In genomic region chr14:45321622-45322021, GRCm38 (mm10) we compare ENCODE assay signal across 17 mouse cellular contexts. TPM values are rescaled to one million over a fixed set of nuclear protein-coding genes. Genes with fewer than 3 reads are reported as not detected.
DNase-seq lines count a peak whose midpoint lies in the region; ATAC-seq and TF ChIP-seq lines count a peak whose summit lies in the region.
"Had no signal": no experiment of that assay in that cellular context is flagged by ENCODE, and none has a peak within 500 bp of the region (broad histone marks: within the 10 kb centered on the region; RNA-seq: fewer than 3 reads in every experiment).

No protein-coding gene starts in this region.

- no peak overlapping the region for H3K4me3 ChIP-seq in CH12.LX (replicated peaks in 1 of 3; ENCODE audit: low read depth in 2 of 3, low read length in 2 of 3, poor library complexity in 1 of 3)
- peak overlapping the region; percentile 12; a peak in 3 of 4 replicates for H3K4me3 ChIP-seq in MEL (ENCODE audit: control insufficient read depth in 1 of 2, insufficient read depth in 1 of 2, low read depth in 2 of 2, low read length in 2 of 2)
- H3K4me3 ChIP-seq in macrophage (ENCODE audit: inconsistent target): no peak overlapping the region
- H3K4me3 ChIP-seq: embryonic facial prominence, embryonic 10.5 days; forebrain, embryonic 12.5 days; limb, embryonic 10.5 days; lung, embryonic 15.5 days; midbrain, embryonic 13.5 days had no signal

- TF ChIP-seq EP300 in CH12.LX (IDR thresholded peaks at IDR 0.05; ENCODE audit: low read length): no peak
- TF ChIP-seq EP300 in MEL (IDR thresholded peaks at IDR 0.05; ENCODE audit: low read depth in 1 of 2, low read length in 2 of 2): peak; percentile 90 to 97; a peak in 3 of 4 replicates

- no peak overlapping the region for H3K4me2 ChIP-seq in CH12.LX (ENCODE audit: insufficient read depth, low read depth, poor library complexity, severe bottlenecking)
- H3K4me2 ChIP-seq: forebrain, embryonic 12.5 days; lung, embryonic 15.5 days; midbrain, embryonic 13.5 days had no signal

- WGBS in macrophage (ENCODE audit: missing documents): 34% methylated on average over 5 of the region's 5 CpGs

- in situ Hi-C loops in CH12.LX (cut with MboI; ENCODE audit: low pct_ligation_motif_present, low pct_unique_long_range_greater_than_20kb, low sequenced_read_pairs): no loop called here

- H3K9ac ChIP-seq in CH12.LX (ENCODE audit: insufficient read depth, low read depth) (peak overlapping the region; percentile 50), MEL (ENCODE audit: control insufficient read depth, low read depth, low read length, poor library complexity, severe bottlenecking) (peak overlapping the region; percentile 79)
- H3K9ac ChIP-seq: forebrain, embryonic 12.5 days; lung, embryonic 15.5 days; midbrain, embryonic 13.5 days had no signal

- peaks cover 9 to 25% of the 10 kb centered on the region in 2 experiments for H3K4me1 ChIP-seq in CH12.LX (ENCODE audit: control insufficient read depth in 1 of 2, insufficient read depth in 2 of 2)
- peaks cover 29% of the 10 kb centered on the region in 2 experiments for H3K4me1 ChIP-seq in MEL (ENCODE audit: control insufficient read depth in 1 of 2, insufficient read depth in 2 of 2, low read length in 2 of 2)

- TF ChIP-seq POLR2A in CH12.LX (IDR thresholded peaks at IDR 0.05; ENCODE audit: low read depth, low read length) (no peak), MEL (IDR thresholded peaks at IDR 0.05; ENCODE audit: control insufficient read depth in 1 of 2, insufficient read depth in 1 of 2, low read depth in 1 of 2, low read length in 2 of 2, poor library complexity in 1 of 2) (no peak; a peak in 1 of 4 replicates)

- peaks cover 15% of the 10 kb centered on the region for H3K79me2 ChIP-seq in CH12.LX (replicated peaks; ENCODE audit: control insufficient read depth, extremely low read depth, insufficient read depth, poor library complexity, severe bottlenecking)
- peaks cover 19% of the 10 kb centered on the region for H3K79me2 ChIP-seq in MEL (ENCODE audit: control insufficient read depth, insufficient read depth, low read length, poor library complexity)
- H3K79me2 ChIP-seq in macrophage (ENCODE audit: inconsistent target): peaks cover 15% of the 10 kb centered on the region

- peak; percentile 32; the same call in 1 of the 2 replicates for ATAC-seq in erythroid progenitor cell, adult 5-6 weeks (replicated peaks; ENCODE audit: low FRiP score, poor library complexity, severe bottlenecking)
- no peak for ATAC-seq in CD4-positive, CD25-positive, alpha-beta regulatory T cell, adult 4 months
- ATAC-seq: midbrain, embryonic 13.5 days had no signal

- TF ChIP-seq CTCF in CH12.LX (conservative IDR thresholded peaks at IDR 0.05 in 1 of 2, IDR thresholded peaks at IDR 0.05 in 1 of 2; ENCODE audit: low read depth in 2 of 2, low read length in 2 of 2) (no peak), MEL (IDR thresholded peaks at IDR 0.05 in 2 of 3, conservative IDR thresholded peaks at IDR 0.05 in 1 of 3; ENCODE audit: control insufficient read depth in 1 of 3, insufficient read depth in 1 of 3, low read depth in 2 of 3, low read length in 3 of 3, poor library complexity in 1 of 3, severe bottlenecking in 1 of 3) (no peak)

- H3K27ac ChIP-seq in CH12.LX (ENCODE audit: insufficient read depth, low read depth): no peak overlapping the region
- H3K27ac ChIP-seq in MEL (ENCODE audit: control insufficient read depth, low read depth, low read length): peak overlapping the region; percentile 100
- H3K27ac ChIP-seq in macrophage: peak overlapping the region; percentile 33
- H3K27ac ChIP-seq: embryonic facial prominence, embryonic 10.5 days; forebrain, embryonic 12.5 days; limb, embryonic 10.5 days; lung, embryonic 15.5 days; midbrain, embryonic 13.5 days had no signal

- DNase-seq in CH12.LX (ENCODE audit: extremely low read depth) (no peak), MEL (ENCODE audit: low read depth, low spot score) (peak; percentile 90)
- DNase-seq in adrenal gland, adult 18-20 months (ENCODE audit: low spot score in 2 of 2): no peak
- DNase-seq in layer of hippocampus, postnatal 10 days (ENCODE audit: low spot score in 2 of 2): no peak
- DNase-seq: adrenal gland, postnatal 25 days; cerebellum, adult 18-20 months; heart, adult 18-20 months; kidney, postnatal 10 days; right cerebral cortex, postnatal 14 days had no signal

- H3K27me3 ChIP-seq in CH12.LX (replicated peaks): no peaks in the 10 kb centered on the region
- no peaks in the 10 kb centered on the region for H3K27me3 ChIP-seq in MEL (ENCODE audit: control insufficient read depth in 1 of 2, insufficient read depth in 2 of 2, low read length in 2 of 2)
- H3K27me3 ChIP-seq: lung, embryonic 15.5 days; midbrain, embryonic 13.5 days had no signal

- no peaks in the 10 kb centered on the region for H3K36me3 ChIP-seq in CH12.LX (replicated peaks in 1 of 2; ENCODE audit: control insufficient read depth in 1 of 2, insufficient read depth in 1 of 2, low read length in 1 of 2)
- H3K36me3 ChIP-seq in MEL (ENCODE audit: control insufficient read depth in 1 of 2, insufficient read depth in 2 of 2, low read length in 2 of 2): peaks cover 0 to 51% of the 10 kb centered on the region in 2 experiments; a peak in 2 of 4 replicates
- H3K36me3 ChIP-seq in macrophage (ENCODE audit: inconsistent target): no peaks in the 10 kb centered on the region
- H3K36me3 ChIP-seq: embryonic facial prominence, embryonic 10.5 days; forebrain, embryonic 12.5 days; limb, embryonic 10.5 days; lung, embryonic 15.5 days; midbrain, embryonic 13.5 days had no signal

- TF ChIP-seq RAD21 in CH12.LX (IDR thresholded peaks at IDR 0.05; ENCODE audit: low read depth, low read length) (no peak), MEL (IDR thresholded peaks at IDR 0.05; ENCODE audit: low read depth, low read length) (no peak)

- H3K9me3 ChIP-seq in CH12.LX (replicated peaks; ENCODE audit: low read length) (no peaks in the 10 kb centered on the region), MEL (replicated peaks; ENCODE audit: insufficient read depth, low read length) (no peaks in the 10 kb centered on the region)
- H3K9me3 ChIP-seq: embryonic facial prominence, embryonic 10.5 days; forebrain, embryonic 12.5 days; limb, embryonic 10.5 days; lung, embryonic 15.5 days; midbrain, embryonic 13.5 days had no signal

- dilution Hi-C loops in CH12.LX (cut with MboI; ENCODE audit: extremely low pct_ligation_motif_present, extremely low pct_unique_long_range_greater_than_20kb, low sequenced_read_pairs): no loop called here

RNA-seq across cellular contexts. Expression of gene Ero1l, which starts 3.1 kb away (rescaled TPM):
- total RNA-seq in CH12.LX (2012; rRNA removed) (78.9 and 155 TPM in 2 replicates), CH12.LX (2014; rRNA removed) (227 and 291 TPM in 2 replicates), MEL (2012; rRNA removed) (42.0 and 95.6 TPM in 2 replicates)
- polyA plus RNA-seq in CH12.LX (2012; ENCODE audit: insufficient read length, low read depth) (91.4 and 93.5 TPM in 2 replicates), MEL (2012; ENCODE audit: insufficient read depth in 1 of 2, insufficient read length in 2 of 2, low read depth in 1 of 2, low replicate concordance in 2 of 2, missing spikeins in 1 of 2) (100 to 1,000 TPM; 114 to 273 TPM), macrophage (2018) (14.7 to 22.5 TPM (median 19.4 TPM) in 3 replicates)
- total RNA-seq in erythroid progenitor cell, adult 5-6 weeks (2015; ENCODE audit: low replicate concordance): 23.4 and 37.7 TPM in 2 replicates
- total RNA-seq in erythroid progenitor cell, adult 5-6 weeks (2017; ENCODE audit: low replicate concordance): 28.9 and 38.3 TPM in 2 replicates
- 100 to 1,000 TPM in 8 of 26 experiments, 10 to 100 TPM in 18; 35.5 to 200 (median 70.2) TPM for total RNA-seq in macrophage (2018; cell fraction: chromatin; rRNA removed)
- total RNA-seq in macrophage (2018; cell fraction: cytosol; rRNA removed): 10 to 100 TPM; 19.4 to 49.5 (median 26.2) TPM
- 100 to 1,000 TPM in 2 of 26 experiments, 10 to 100 TPM in 24; 35.5 to 131 (median 71.8) TPM for total RNA-seq in macrophage (2018; cell fraction: nucleus; rRNA removed)
- total RNA-seq in adrenal gland, adult 18-20 months (2021): 10 to 100 TPM; 34.6 to 46.5 TPM
- polyA plus RNA-seq in CD4-positive, CD25-positive, alpha-beta regulatory T cell, adult 4 months (2017; shearing (Covaris generic)): 10 to 100 TPM; 17.8 to 28.1 TPM
- 10 to 100 TPM; 23.4 to 25.5 TPM for total RNA-seq in layer of hippocampus, postnatal 10 days (2021)

RNA-seq across cellular contexts. Expression of gene Psmc6, which starts 8.0 kb away (rescaled TPM):
- total RNA-seq in CH12.LX (2012; rRNA removed): 90.3 and 121 TPM in 2 replicates
- total RNA-seq in CH12.LX (2014; rRNA removed): 288 and 342 TPM in 2 replicates
- 193 and 201 TPM in 2 replicates for polyA plus RNA-seq in CH12.LX (2012; ENCODE audit: insufficient read length, low read depth)
- total RNA-seq in MEL (2012; rRNA removed): 125 and 156 TPM in 2 replicates
- 100 to 1,000 TPM; 208 to 270 TPM for polyA plus RNA-seq in MEL (2012; ENCODE audit: insufficient read depth in 1 of 2, insufficient read length in 2 of 2, low read depth in 1 of 2, low replicate concordance in 2 of 2, missing spikeins in 1 of 2)
- total RNA-seq in erythroid progenitor cell, adult 5-6 weeks (2015; ENCODE audit: low replicate concordance): 103 and 178 TPM in 2 replicates
- 151 and 157 TPM in 2 replicates for total RNA-seq in erythroid progenitor cell, adult 5-6 weeks (2017; ENCODE audit: low replicate concordance)
- 100 to 1,000 TPM; 125 to 333 (median 239) TPM for total RNA-seq in macrophage (2018; cell fraction: chromatin; rRNA removed)
- total RNA-seq in macrophage (2018; cell fraction: cytosol; rRNA removed): 100 to 1,000 TPM in 5 of 26 experiments, 10 to 100 TPM in 21; 60.7 to 107 (median 78.5) TPM
- total RNA-seq in macrophage (2018; cell fraction: nucleus; rRNA removed): 100 to 1,000 TPM in 15 of 26 experiments, 10 to 100 TPM in 11; 65.5 to 149 (median 105) TPM
- polyA plus RNA-seq in macrophage (2018): 68.8 to 188 TPM (median 89.7 TPM) in 3 replicates
- 100 to 1,000 TPM; 125 to 126 TPM for total RNA-seq in adrenal gland, adult 18-20 months (2021)
- 100 to 1,000 TPM; 131 to 179 TPM for polyA plus RNA-seq in CD4-positive, CD25-positive, alpha-beta regulatory T cell, adult 4 months (2017; shearing (Covaris generic))
- total RNA-seq in layer of hippocampus, postnatal 10 days (2021): 100 to 1,000 TPM; 102 to 112 TPM

RNA-seq across cellular contexts. Expression of gene Styx, which starts 29.3 kb away (rescaled TPM):
- total RNA-seq in CH12.LX (2012; rRNA removed): 15.7 and 18.4 TPM in 2 replicates
- total RNA-seq in CH12.LX (2014; rRNA removed): 41.2 and 49.2 TPM in 2 replicates
- 20.4 and 21.8 TPM in 2 replicates for polyA plus RNA-seq in CH12.LX (2012; ENCODE audit: insufficient read length, low read depth)
- total RNA-seq in MEL (2012; rRNA removed): 18.0 and 19.9 TPM in 2 replicates
- polyA plus RNA-seq in MEL (2012; ENCODE audit: insufficient read depth in 1 of 2, insufficient read length in 2 of 2, low read depth in 1 of 2, low replicate concordance in 2 of 2, missing spikeins in 1 of 2): 10 to 100 TPM in 1 of 2 experiments, not detected in 1; 27.2 TPM
- 7.1 and 14.1 TPM in 2 replicates for total RNA-seq in erythroid progenitor cell, adult 5-6 weeks (2015; ENCODE audit: low replicate concordance)
- 1.6 and 11.9 TPM in 2 replicates for total RNA-seq in erythroid progenitor cell, adult 5-6 weeks (2017; ENCODE audit: low replicate concordance)
- 10 to 100 TPM; 14.5 to 58.6 (median 29.9) TPM for total RNA-seq in macrophage (2018; cell fraction: chromatin; rRNA removed)
- total RNA-seq in macrophage (2018; cell fraction: cytosol; rRNA removed): 10 to 100 TPM; 11.5 to 26.0 (median 19.9) TPM
- total RNA-seq in macrophage (2018; cell fraction: nucleus; rRNA removed): 10 to 100 TPM in 24 of 26 experiments, 1 to 10 TPM in 2; 8.1 to 44.0 (median 19.5) TPM
- 13.7 to 22.3 TPM (median 15.2 TPM) in 3 replicates for polyA plus RNA-seq in macrophage (2018)
- total RNA-seq in adrenal gland, adult 18-20 months (2021): 10 to 100 TPM; 22.4 to 23.4 TPM
- polyA plus RNA-seq in CD4-positive, CD25-positive, alpha-beta regulatory T cell, adult 4 months (2017; shearing (Covaris generic)): 10 to 100 TPM; 18.3 to 23.8 TPM
- 10 to 100 TPM; 19.1 to 20.1 TPM for total RNA-seq in layer of hippocampus, postnatal 10 days (2021)

Comparison
In these comparisons a context has a peak if more than half of its experiments do, and no peak if none do; other contexts are left out.
1. H3K4me3 ChIP-seq: peak in MEL (2 of 2); none in CH12.LX (0 of 3) and macrophage (single experiment).
2. Of the 35 proteins assayed by ChIP-seq in both MEL and CH12.LX: peak only in MEL: EP300, ETS1, GABPA, HCFC1, MAFK, MXI1 and 4 more; only in CH12.LX: none; in both: none; in neither: 25.